Mouse (Mus musculus) left cerebral cortex, adult 2 months (tissue): ENCODE results near the gene Frmd4b. TPM values are rescaled to one million over a fixed set of nuclear protein-coding genes. Genes with fewer than 3 reads are reported as not detected.
"Not testable (repeated sequence)": the region's sequence is repeated elsewhere in the genome, so short reads cannot be mapped to it uniquely, and the experiment has no call there.

Experiments
- DNase-seq, 2 experiments: peaks; one replicate each; pipeline ENCODE4 v3.0.0; 2021 to 2022; ENCODE audit warnings: low spot score in 2 of 2, mixed read lengths in 1 of 2; ENCODE audit errors: extremely low spot score in 1 of 2
- H3K27ac ChIP-seq: fragments of 200-600 bp; 2 replicates; pipeline ENCODE4 v1.8.1; 2022
- H3K4me3 ChIP-seq: fragments of 200-600 bp; 2 replicates; pipeline ENCODE4 v1.8.1; 2022
- CTCF ChIP-seq: fragments of 200-600 bp; IDR thresholded peaks from 2 replicates; pipeline ENCODE4 v1.8.1; 2022; ENCODE audit warnings: antibody characterized with exemption, mild to moderate bottlenecking, moderate library complexity
- intact Hi-C: fragments of 180-260 bp; cut with DNase I; formaldehyde crosslinking; loops from one replicate; pipeline ENCODE4 v1.15.1; 2025
- total RNA-seq, 2 experiments: library from RNA; stranded (reverse); gene quantifications; 2 replicates each; pipeline ENCODE4 v1.2.3; 2021

The Frmd4b gene
- total RNA-seq, 2 experiments from 2014 or later, result 14.2 to 15.6 TPM

DNA sequence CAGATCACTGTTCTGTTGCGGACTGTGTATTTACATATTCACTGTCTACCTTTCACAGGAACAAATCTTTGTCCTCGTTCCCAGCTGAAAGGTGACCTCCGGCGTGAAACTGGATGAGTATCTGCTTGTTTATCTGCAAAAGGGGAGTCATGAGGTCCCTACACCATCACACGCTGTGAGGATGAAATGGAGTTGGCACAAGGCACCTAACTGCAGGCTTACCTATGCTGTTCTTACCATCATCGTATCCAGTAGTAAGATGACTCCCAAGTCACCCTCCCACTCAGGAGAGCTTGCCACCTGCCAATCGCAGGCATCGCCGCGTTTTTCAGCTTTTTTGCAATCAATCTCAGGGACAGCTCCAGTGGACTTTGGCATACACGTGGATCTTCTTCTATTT, 347.7 kb downstream of the Frmd4b start:
- no peak overlapping the region for H3K27ac ChIP-seq
- intact Hi-C loops, result no loop called here

DNA sequence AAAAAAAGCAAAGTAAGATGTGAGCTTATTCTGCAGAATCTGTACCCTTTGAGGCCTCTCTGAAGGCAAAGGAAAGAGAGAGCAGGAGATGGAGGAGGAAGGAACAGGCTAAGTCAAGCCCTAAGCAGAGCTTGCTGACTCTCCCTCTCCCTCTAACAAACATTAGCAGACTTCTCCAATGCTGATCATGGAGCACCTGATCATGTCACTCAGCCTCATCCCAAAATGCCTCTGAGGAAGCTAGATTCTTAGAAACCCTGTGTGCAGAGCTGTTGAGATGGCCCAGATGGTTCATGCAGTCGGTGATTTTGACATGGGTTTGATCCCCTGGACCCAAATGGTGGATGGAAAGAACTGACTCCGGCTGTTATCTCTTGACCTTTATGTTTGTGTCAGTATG, 350.2 kb downstream of the Frmd4b start:
- no peak for TF ChIP-seq CTCF
- no peak for DNase-seq
- intact Hi-C loops, result no loop called here
- H3K27ac ChIP-seq, result no peak overlapping the region
- H3K4me3 ChIP-seq, result no peak overlapping the region

More for the DNA sequence above, 347.7 kb downstream of the Frmd4b start:
- no peak overlapping the region for H3K4me3 ChIP-seq
- DNase-seq, result no peak
- TF ChIP-seq CTCF, result no peak

DNA sequence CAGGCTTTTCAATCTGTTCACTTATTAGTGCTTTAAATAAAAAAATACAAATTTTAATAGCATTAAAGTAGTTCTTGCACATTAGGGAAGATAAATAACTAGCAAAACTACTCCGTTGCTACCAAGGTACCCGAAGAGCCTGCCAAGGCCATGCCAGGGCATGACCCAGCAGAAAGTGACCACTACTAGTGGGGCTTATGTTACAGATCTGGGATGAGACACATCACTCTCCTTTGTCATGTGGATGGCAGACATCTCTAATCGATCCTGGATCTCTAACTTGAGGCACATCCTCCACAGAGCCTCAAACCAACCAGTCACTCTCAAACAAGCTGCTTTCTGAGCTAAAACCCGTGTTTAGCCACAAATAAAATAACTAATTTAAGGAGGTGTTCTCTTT, 350.7 kb downstream of the Frmd4b start:
- intact Hi-C loops, result no loop called here
- DNase-seq, result no peak
- Histone ChIP-seq H3K27ac (no peak overlapping the region), H3K4me3 (no peak overlapping the region)
- TF ChIP-seq CTCF, result no peak

DNA sequence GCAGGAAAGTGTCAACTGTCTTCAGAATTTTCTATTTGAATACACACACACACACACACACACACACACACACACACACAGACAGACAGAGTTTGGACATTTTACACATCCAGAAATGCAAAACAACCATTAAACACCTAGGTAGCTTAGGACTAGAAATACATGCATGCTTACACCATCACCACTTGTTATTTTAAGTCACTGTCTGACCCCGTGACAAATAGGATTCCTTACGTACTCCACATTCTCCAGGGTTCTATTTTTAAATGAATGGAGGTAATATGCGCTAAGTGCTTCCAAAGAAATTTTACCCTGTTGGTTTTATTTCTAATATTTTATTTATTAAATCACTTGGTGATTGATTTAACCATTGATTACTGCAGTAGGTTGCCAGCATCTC, 351.6 kb downstream of the Frmd4b start:
- H3K27ac ChIP-seq, result no peak overlapping the region
- no peak for DNase-seq
- intact Hi-C loops, result no loop called here
- TF ChIP-seq CTCF, result no peak
- no peak overlapping the region for H3K4me3 ChIP-seq

DNA sequence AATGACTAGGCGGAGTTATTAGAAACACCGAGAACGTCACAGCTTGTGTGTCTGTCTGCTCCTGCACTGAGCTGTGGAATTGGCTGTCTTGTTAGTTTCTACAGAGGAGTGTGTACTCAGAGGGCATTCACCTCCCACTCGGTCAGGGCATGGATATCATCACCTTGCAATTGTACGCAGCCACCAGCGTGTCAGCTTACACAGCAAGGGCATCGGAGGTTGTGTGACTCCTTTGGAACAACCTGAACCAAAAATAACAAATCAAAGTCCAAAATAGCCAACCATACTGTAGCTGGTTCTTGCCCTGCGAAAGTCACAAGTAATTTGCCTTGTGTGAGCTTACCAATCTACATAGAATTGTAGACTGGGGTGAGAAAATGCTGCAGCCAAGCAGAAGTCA, 352.1 kb downstream of the Frmd4b start:
- no peak for DNase-seq
- no peak overlapping the region for H3K27ac ChIP-seq
- no peak overlapping the region for H3K4me3 ChIP-seq
- intact Hi-C loops, result no loop called here
- TF ChIP-seq CTCF, result no peak

DNA sequence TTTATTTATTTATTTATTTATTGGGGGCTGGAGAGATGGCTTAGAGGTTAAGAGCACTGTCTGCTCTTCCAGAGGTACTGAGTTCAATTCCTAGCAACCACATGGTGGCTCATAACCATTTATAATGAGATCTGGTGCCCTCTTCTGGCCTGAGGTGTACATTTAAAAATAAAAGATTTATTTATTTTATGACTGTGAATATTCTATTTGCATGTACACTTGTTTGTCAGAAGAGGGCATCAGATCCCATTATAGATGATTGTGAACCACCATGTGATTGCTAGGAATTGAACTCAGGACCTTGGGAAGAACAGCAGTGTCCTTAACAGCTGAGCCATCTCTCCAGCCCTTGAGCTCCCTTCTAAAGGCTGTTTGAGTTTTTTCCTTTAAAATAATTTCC, 353.6 kb downstream of the Frmd4b start:
- H3K27ac ChIP-seq, H3K4me3 ChIP-seq, DNase-seq, intact Hi-C loops: not testable (repeated sequence)
- peak; percentile 7; the same call in 1 of the 2 replicates for TF ChIP-seq CTCF

DNA sequence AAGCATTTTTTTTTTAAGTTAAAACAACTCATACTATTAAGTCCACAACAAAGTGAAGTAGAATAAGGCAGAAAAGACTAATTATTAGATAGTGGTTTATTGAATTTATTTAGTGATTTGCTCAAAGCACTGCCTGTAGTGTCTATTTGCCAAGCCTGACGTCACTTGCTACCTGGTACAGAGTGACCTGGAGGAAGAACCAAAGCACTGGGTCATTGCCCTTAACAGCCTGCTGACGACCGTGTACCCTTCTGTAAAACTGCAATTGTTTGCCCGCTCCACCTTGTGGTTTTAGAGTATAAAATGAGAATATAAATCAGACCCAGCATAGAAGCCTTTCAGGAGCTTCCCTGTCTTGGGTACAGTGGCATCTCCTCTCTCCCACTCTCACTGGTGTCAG, 355.1 kb downstream of the Frmd4b start:
- H3K4me3 ChIP-seq, result no peak overlapping the region
- H3K27ac ChIP-seq, result no peak overlapping the region
- TF ChIP-seq CTCF, result no peak
- intact Hi-C loops, result no loop called here
- DNase-seq, result no peak

DNA sequence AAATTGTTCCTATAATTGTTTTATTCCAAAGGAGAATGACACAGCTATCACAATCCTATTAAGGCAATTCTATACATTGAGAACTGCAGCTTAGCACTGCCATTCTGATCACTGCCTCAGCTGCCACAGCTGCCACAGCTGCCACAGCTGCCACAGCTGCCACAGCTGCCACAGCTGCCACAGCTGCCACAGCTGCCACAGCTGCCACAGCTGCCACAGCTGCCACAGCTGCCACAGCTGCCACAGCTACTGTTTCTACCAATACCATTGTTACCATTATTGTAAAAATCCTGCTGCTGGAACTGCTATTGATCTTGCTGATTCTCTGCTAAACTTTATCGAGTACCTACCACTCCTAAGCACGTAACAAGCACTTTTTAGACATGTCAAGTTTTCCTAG, 357.4 kb downstream of the Frmd4b start:
- intact Hi-C loops, DNase-seq, H3K4me3 ChIP-seq, H3K27ac ChIP-seq: not testable (repeated sequence)

DNA sequence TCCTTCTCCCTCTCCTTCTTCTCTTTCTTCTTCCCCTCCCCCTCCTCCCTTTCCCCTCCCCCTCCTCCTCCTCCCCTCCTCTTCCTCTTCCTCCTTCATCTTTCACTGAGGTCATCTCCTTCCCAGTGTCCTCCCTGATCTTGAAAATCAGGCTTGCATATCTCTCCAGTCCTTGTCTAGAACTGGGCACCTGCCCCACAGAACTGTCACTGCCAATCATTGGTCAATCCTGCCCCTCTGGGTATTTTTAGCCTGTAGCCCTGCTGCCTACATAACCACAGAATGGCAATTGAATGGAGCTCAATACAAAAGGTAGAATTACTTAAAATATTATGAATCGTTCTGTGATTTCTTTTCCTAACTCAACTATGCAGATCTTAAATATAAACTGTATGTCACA, 358.9 kb downstream of the Frmd4b start:
- Histone ChIP-seq H3K27ac (no peak overlapping the region), H3K4me3 (no peak overlapping the region)
- no peak for TF ChIP-seq CTCF
- no peak for DNase-seq
- intact Hi-C loops, result no loop called here

DNA sequence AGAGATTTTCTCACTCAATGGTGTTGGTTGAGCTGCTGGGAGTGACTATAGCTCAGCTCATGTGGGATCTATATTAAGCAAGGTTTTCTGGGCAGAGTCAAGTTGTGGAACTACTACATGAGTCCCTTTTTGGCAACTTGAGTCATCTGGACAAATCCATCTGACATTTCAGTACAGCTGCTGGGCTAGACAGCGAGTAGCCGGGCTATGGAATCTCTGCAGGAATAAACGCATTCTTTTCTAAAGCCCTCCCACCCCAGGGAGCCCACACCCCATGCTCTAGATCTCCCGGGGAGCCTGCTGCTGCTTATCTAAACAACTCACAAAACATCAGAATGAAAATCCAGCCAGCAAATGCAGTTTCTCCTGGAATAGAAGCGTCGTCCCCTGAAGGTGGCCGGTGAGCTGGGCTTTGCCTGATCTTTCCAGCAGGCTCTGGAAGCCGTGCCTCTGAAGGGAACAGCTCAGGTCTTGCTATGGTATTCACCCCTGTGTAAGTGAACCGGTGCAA, 364.6 kb downstream of the Frmd4b start, which contains the start of gene Lmod3:
Gene Lmod3 (minus strand): TSS at position 49 of the 511 bp plus-strand sequence.
- no peak for TF ChIP-seq CTCF
- Histone ChIP-seq H3K4me3 (no peak within 1 kb of the TSS), H3K27ac (no peak within 1 kb of the TSS)
- no peak for DNase-seq
- intact Hi-C loops, result loop anchor here (5.0 kb wide), 1 partner anchor 490 kb away; no protein-coding TSS in a partner anchor

DNA sequence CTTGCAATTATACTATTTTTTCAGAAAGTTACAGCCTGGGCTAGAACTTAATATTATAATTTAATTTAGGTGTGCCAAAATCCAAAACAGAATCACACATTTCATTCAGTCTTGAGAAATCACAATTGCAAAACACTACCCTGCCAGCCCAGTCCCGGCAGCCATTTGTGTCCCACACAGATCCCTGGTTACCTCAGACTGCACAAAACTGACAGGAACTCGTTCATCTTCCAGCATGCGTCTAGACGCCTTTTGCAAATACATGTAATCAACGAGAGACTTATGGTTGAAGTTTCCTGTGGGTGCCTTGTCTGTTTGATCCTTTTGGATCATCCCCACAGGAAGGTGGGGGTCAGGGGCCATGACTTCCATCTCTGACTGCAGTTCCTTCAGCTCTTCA, 365.3 kb downstream of the Frmd4b start:
- intact Hi-C loops, result loop anchor here (5.0 kb wide), 1 partner anchor 490 kb away; no protein-coding TSS in a partner anchor
- Histone ChIP-seq H3K4me3 (no peak overlapping the region), H3K27ac (no peak overlapping the region)
- TF ChIP-seq CTCF, result no peak
- DNase-seq, result no peak

DNA sequence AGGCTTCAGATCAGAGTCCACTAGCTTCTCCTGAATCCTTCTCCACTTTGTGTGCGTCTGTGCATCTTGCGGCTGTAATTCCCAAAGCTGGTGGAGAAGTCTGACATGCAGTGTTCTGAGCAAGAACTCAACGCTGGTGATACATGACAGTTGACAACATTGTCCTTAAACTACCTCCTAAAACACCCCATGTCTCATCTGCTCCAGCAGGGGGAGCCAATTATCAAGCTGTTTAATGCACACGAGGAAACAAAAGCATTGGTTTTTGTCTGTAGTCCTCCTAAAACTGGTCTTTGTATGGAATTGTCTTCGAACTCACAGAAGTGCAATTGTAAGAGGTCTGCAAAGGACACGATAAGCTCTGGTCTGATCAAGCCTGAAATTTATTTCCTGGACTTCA, 366.4 kb downstream of the Frmd4b start:
- Histone ChIP-seq H3K4me3 (no peak overlapping the region), H3K27ac (no peak overlapping the region)
- DNase-seq, result peak; percentile 36 to 60
- intact Hi-C loops, result loop anchor here (1.0 to 5.0 kb wide), 3 partner anchors 272 to 491 kb away; no protein-coding TSS in a partner anchor
- TF ChIP-seq CTCF, result peak; percentile 88

DNA sequence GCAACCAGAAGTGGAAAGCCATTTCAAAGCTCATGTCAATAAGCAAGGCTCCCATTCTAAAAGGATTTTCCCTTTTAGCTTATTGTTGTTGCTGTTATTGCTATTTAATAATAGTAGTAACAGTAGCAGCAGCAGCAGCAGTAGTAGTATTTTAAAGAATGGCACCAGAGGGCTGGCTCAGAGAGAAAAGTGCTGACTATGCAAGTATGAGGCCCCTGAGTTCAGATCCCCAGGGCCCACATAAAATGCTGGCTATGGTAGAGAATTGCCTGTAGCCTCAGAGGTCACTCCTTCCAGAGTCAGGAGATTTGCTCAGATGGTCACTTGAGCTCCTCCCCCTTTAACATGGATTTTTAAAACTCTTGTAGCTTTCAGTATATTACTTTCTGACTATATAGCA, 372.1 kb downstream of the Frmd4b start:
- H3K4me3 ChIP-seq, result no peak overlapping the region
- intact Hi-C loops, result no loop called here
- no peak for DNase-seq
- TF ChIP-seq CTCF, result no peak
- H3K27ac ChIP-seq, result no peak overlapping the region
